Mouse (Mus musculus) midbrain, embryonic 16.5 days (tissue): ENCODE results near the gene Ccni. TPM values are rescaled to one million over a fixed set of nuclear protein-coding genes. Genes with fewer than 3 reads are reported as not detected.
A peak's percentile ranks its signal among the peaks of the same experiment; 100 is the strongest.

ENCODE experiments used
- ATAC-seq: fragments of 200-750 bp; cut with Nextera tagmentation; 2 replicates; pipeline ENCODE4 v1.8.0; 2017; ENCODE audit warnings: moderate TSS enrichment
- H3K27ac ChIP-seq: fragments of 300-500 bp; sonication (generic); 2 replicates; pipeline ENCODE4 v1.5.1; 2014; ENCODE audit warnings: mild to moderate bottlenecking, low read length, mixed read lengths
- H3K27me3 ChIP-seq: fragments of 300-500 bp; sonication (generic); 2 replicates; pipeline ENCODE4 v1.6.1; 2014; ENCODE audit warnings: low read depth, low read length, mixed read lengths; ENCODE audit not compliant: control insufficient read depth, insufficient read depth
- H3K36me3 ChIP-seq: fragments of 300-500 bp; sonication (generic); 2 replicates; pipeline ENCODE4 v1.6.1; 2014; ENCODE audit warnings: mild to moderate bottlenecking, low read length, moderate library complexity, mixed read lengths; ENCODE audit not compliant: control insufficient read depth, insufficient read depth
- H3K4me1 ChIP-seq: fragments of 300-500 bp; sonication (generic); 2 replicates; pipeline ENCODE4 v1.6.1; 2014; ENCODE audit warnings: mild to moderate bottlenecking, low read length, mixed read lengths; ENCODE audit not compliant: control insufficient read depth, insufficient read depth
- H3K4me2 ChIP-seq: fragments of 300-500 bp; sonication (generic); 2 replicates; pipeline ENCODE4 v1.6.1; 2014; ENCODE audit warnings: mild to moderate bottlenecking, low read length, mixed read lengths
- H3K4me3 ChIP-seq: fragments of 300-500 bp; sonication (generic); 2 replicates; pipeline ENCODE4 v1.5.1; 2014; ENCODE audit warnings: low read depth, mild to moderate bottlenecking, low read length, moderate library complexity, mixed read lengths
- H3K9ac ChIP-seq: fragments of 300-500 bp; sonication (generic); 2 replicates; pipeline ENCODE4 v1.6.1; 2014; ENCODE audit warnings: low read depth, low read length, mixed read lengths
- H3K9me3 ChIP-seq: fragments of 300-500 bp; sonication (generic); replicated peaks from 2 replicates; pipeline ENCODE4 v1.6.1; 2014; ENCODE audit warnings: mild to moderate bottlenecking, low read length, mixed read lengths; ENCODE audit not compliant: control insufficient read depth, poor library complexity, severe bottlenecking
- WGBS: fragments of 180-500 bp; shearing (Covaris S2); extraction: QIAGEN DNeasy Blood & Tissue Kit; methylation state at CpG from one replicate; pipeline ENCODE4 v1.1.7; 2014; 5-methylcytosine and 5-hydroxymethylcytosine counted together
- polyA plus RNA-seq: library from polyadenylated mRNA; unstranded; fragments of >200 nt; fragmentation: Nextera tagmentation; extraction: Ambion mirVana; gene quantifications from 2 replicates; pipeline ENCODE4 v1.2.1, GENCODE M21; 2015

Gene Ccni
- polyA plus RNA-seq, 1 experiment from 2014 or later: 135 TPM

- no peaks in the 10 kb centered on the region for H3K36me3 ChIP-seq
- H3K27ac ChIP-seq: no peak overlapping the region
- no peak overlapping the region for H3K4me2 ChIP-seq
- no peaks in the 10 kb centered on the region for H3K9me3 ChIP-seq
- H3K9ac ChIP-seq: no peak overlapping the region
- 88% methylated on average over 10 of the region's 10 CpGs for WGBS
- H3K27me3 ChIP-seq: no peaks in the 10 kb centered on the region
- no peak for ATAC-seq
- H3K4me1 ChIP-seq: peaks cover 18% of the 10 kb centered on the region
- no peak overlapping the region for H3K4me3 ChIP-seq
These were observed 70.8 kb downstream of the Ccni start for GRCm38 (mm10) chr5:93135368-93136107.

DNA sequence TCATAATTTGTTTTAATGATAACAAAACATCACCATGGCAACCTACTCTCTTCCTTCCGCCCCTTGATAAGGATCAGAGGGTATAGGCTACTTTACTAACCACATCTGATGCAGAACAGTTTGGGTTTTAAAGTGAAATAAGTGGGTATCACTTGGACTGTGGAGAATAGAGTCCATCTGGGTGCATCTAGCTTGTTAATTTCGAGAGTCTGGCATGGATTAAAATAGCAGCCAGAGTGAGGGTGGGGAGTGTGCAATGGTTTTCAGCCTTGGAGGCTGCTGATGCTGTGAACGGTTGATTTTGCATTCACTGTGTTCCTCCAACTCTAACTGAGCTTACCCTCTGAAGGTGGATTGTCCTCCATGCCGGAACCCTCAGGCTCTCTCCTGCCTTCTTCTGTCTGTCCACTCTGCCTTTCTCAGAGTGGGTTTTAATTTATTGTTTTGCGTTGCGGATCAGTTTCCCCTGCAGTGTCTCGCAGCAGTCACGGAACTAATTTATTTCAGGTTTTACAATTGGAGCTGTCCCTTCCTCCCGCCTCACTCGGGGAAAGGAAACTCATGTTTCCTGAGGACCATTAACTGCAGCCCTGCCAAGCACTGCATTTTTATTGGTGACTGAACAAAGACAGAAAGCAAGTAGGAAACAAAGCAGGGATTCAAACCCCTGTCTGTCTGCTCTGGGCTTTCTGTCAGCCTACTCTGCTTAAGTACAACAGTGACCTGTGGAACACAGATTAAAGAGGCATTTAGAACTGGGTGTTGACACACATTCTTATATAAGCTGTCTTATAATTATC lies 72.7 kb downstream of the Ccni start:
- Histone ChIP-seq H3K9ac (peak overlapping the region; percentile 41; the same call in 1 of the 2 replicates), H3K4me1 (peaks cover 27% of the 10 kb centered on the region), H3K27ac (peak overlapping the region; percentile 60), H3K27me3 (no peaks in the 10 kb centered on the region), H3K4me2 (peak overlapping the region; percentile 43), H3K4me3 (no peak overlapping the region; the same call in 1 of the 2 replicates), H3K36me3 (no peaks in the 10 kb centered on the region), H3K9me3 (no peaks in the 10 kb centered on the region)
- ATAC-seq: peak; percentile 43; the same call in 1 of the 2 replicates
- WGBS: 12% methylated on average over 10 of the region's 10 CpGs

Other genes with a start within 250 kb of the Ccni start
- gene Sowahb, start 161.5 kb downstream of the Ccni start, polyA plus RNA-seq: not detected in 2 replicates
- gene Sept11, start 113.1 kb downstream of the Ccni start, polyA plus RNA-seq: 143 and 155 TPM in 2 replicates
- gene 2010109A12Rik, start within 50 bp of the Ccni start, polyA plus RNA-seq: 1.2 and 2.2 TPM in 2 replicates
- 66.2 and 73.9 TPM in 2 replicates for gene Ccng2, start 60.8 kb upstream of the Ccni start, polyA plus RNA-seq